Mouse (Mus musculus) kidney, embryonic 14.5 days (tissue): Measurements from ENCODE around the gene Gm28047. TPM values are rescaled to one million over a fixed set of nuclear protein-coding genes. Genes with fewer than 3 reads are reported as not detected.

Experiments used
- ATAC-seq: fragments of 200-750 bp; cut with Nextera tagmentation; 2 replicates; pipeline ENCODE4 v1.8.0; 2017; ENCODE audit warnings: moderate number of reproducible peaks, mild to moderate bottlenecking, moderate TSS enrichment, moderate library complexity; ENCODE audit not compliant: low FRiP score, low TSS enrichment
- H3K27ac ChIP-seq: fragments of 300-500 bp; sonication (generic); 2 replicates; pipeline ENCODE4 v1.5.1; 2014; ENCODE audit warnings: low read depth, mild to moderate bottlenecking, low read length, moderate library complexity, mixed read lengths
- H3K27me3 ChIP-seq: fragments of 300-500 bp; sonication (generic); 2 replicates; pipeline ENCODE4 v1.6.1; 2014; ENCODE audit warnings: mild to moderate bottlenecking, low read length; ENCODE audit not compliant: control insufficient read depth, insufficient read depth
- H3K36me3 ChIP-seq: fragments of 300-500 bp; sonication (generic); 2 replicates; pipeline ENCODE4 v1.6.1; 2014; ENCODE audit warnings: low read length, mixed read lengths; ENCODE audit not compliant: control insufficient read depth, insufficient read depth
- H3K4me1 ChIP-seq: fragments of 300-500 bp; sonication (generic); 2 replicates; pipeline ENCODE4 v1.6.1; 2014; ENCODE audit warnings: low read length, mixed read lengths; ENCODE audit not compliant: control insufficient read depth, insufficient read depth
- H3K4me2 ChIP-seq: fragments of 300-500 bp; sonication (generic); replicated peaks from 2 replicates; pipeline ENCODE4 v1.6.1; 2014; ENCODE audit warnings: low read depth, mild to moderate bottlenecking, low read length
- H3K4me3 ChIP-seq: fragments of 300-500 bp; sonication (generic); 2 replicates; pipeline ENCODE4 v1.5.1; 2014; ENCODE audit warnings: mild to moderate bottlenecking, low read length
- H3K9ac ChIP-seq: fragments of 300-500 bp; sonication (generic); 2 replicates; pipeline ENCODE4 v1.6.1; 2014; ENCODE audit warnings: low read depth, mild to moderate bottlenecking, low read length, moderate library complexity
- H3K9me3 ChIP-seq: fragments of 300-500 bp; sonication (generic); 2 replicates; pipeline ENCODE4 v1.6.1; 2016; ENCODE audit warnings: low read length; ENCODE audit not compliant: control insufficient read depth
- WGBS: fragments of 180-500 bp; shearing (Covaris S2); extraction: QIAGEN DNeasy Blood & Tissue Kit; methylation state at CpG from one replicate; pipeline ENCODE4 v1.1.7; 2014; 5-methylcytosine and 5-hydroxymethylcytosine counted together
- microRNA counts: library from miRNA; unstranded; fragments of <30 nt; microRNA quantifications from one replicate; lab custom pipeline; 2017
- microRNA-seq: library from miRNA; unstranded; fragments of <30 nt; microRNA quantifications from one replicate; pipeline ENCODE4, GENCODE M21; 2016
- polyA plus RNA-seq: library from polyadenylated mRNA; unstranded; fragments of >200 nt; fragmentation: Nextera tagmentation; extraction: Ambion mirVana; gene quantifications from 2 replicates; pipeline ENCODE4 v1.2.1, GENCODE M21; 2014

Gm28047 gene
- polyA plus RNA-seq, 1 experiment from 2014 or later = not detected

GRCm38 (mm10) chr15:102487664-102488063 is 137.2 kb downstream of the Gm28047 start:
- H3K4me3 ChIP-seq = no peak overlapping the region
- peaks cover 94% of the 10 kb centered on the region for H3K36me3 ChIP-seq
- no peak for ATAC-seq
- 85% methylated on average over 1 of the region's 1 CpGs for WGBS
- no peaks in the 10 kb centered on the region for H3K4me1 ChIP-seq
- H3K27ac ChIP-seq = no peak overlapping the region
- no peaks in the 10 kb centered on the region for H3K9me3 ChIP-seq
- no peaks in the 10 kb centered on the region for H3K27me3 ChIP-seq
- no peak overlapping the region for H3K9ac ChIP-seq
- H3K4me2 ChIP-seq = no peak overlapping the region

GRCm38 (mm10) chr15:102485853-102486252 is 139.0 kb downstream of the Gm28047 start:
- peaks cover 95% of the 10 kb centered on the region for H3K36me3 ChIP-seq
- no peak overlapping the region for H3K27ac ChIP-seq
- no peaks in the 10 kb centered on the region for H3K4me1 ChIP-seq
- no peaks in the 10 kb centered on the region for H3K9me3 ChIP-seq
- H3K4me2 ChIP-seq = no peak overlapping the region
- 91% methylated on average over 12 of the region's 12 CpGs for WGBS
- H3K4me3 ChIP-seq = no peak overlapping the region
- ATAC-seq = 0 out of 2 replicates have a peak, but pooled peaks have one; percentile 35
- H3K27me3 ChIP-seq = no peaks in the 10 kb centered on the region
- H3K9ac ChIP-seq = no peak overlapping the region

GRCm38 (mm10) chr15:102483136-102483535 is 141.7 kb downstream of the Gm28047 start:
- Histone ChIP-seq H3K4me2 (no peak overlapping the region), H3K27ac (no peak overlapping the region), H3K9me3 (no peaks in the 10 kb centered on the region), H3K9ac (no peak overlapping the region), H3K36me3 (peaks cover 93% of the 10 kb centered on the region), H3K27me3 (no peaks in the 10 kb centered on the region), H3K4me1 (no peaks in the 10 kb centered on the region), H3K4me3 (no peak overlapping the region)
- no peak for ATAC-seq
- 99% methylated on average over 3 of the region's 3 CpGs for WGBS

- ATAC-seq = no peak
- Histone ChIP-seq H3K4me2 (no peak overlapping the region), H3K27me3 (no peaks in the 10 kb centered on the region), H3K4me3 (no peak overlapping the region), H3K9me3 (no peaks in the 10 kb centered on the region), H3K36me3 (peaks cover 58% of the 10 kb centered on the region), H3K4me1 (peaks cover 11% of the 10 kb centered on the region; the same call in 1 of the 2 replicates), H3K9ac (no peak overlapping the region), H3K27ac (no peak overlapping the region)
- 93% methylated on average over 2 of the region's 2 CpGs for WGBS
Observed at GRCm38 (mm10) chr15:102474520-102474919, 150.3 kb downstream of the Gm28047 start.

MicroRNAs encoded within 50 kb of the gene (microRNA counts, 519-probe panel; counts per million panel counts)
- not detected for microRNA mmu-miR-688 (lab: Ali Mortazavi, UCI)

Small RNA genes lying within 50 kb of the gene (microRNA-seq; reads per million reads assigned to microRNA genes)
- not detected for gene Mir688

Other genes starting within 250 kb of the Gm28047 start
- gene Sp1, start 218.9 kb downstream of the Gm28047 start, polyA plus RNA-seq = 16.5 and 16.8 TPM in 2 replicates
- gene Amhr2, start 179.7 kb downstream of the Gm28047 start, polyA plus RNA-seq = 0.51 and 0.95 TPM in 2 replicates
- gene Prr13, start 166.0 kb downstream of the Gm28047 start, polyA plus RNA-seq = 87.7 and 92.6 TPM in 2 replicates
- gene Pcbp2, start 154.5 kb downstream of the Gm28047 start, polyA plus RNA-seq = 305 and 373 TPM in 2 replicates
- not detected in 2 replicates for gene Gm10337, start 121.3 kb downstream of the Gm28047 start, polyA plus RNA-seq
- 12.2 and 14.8 TPM in 2 replicates for gene Map3k12, start 108.0 kb downstream of the Gm28047 start, polyA plus RNA-seq
- gene Tarbp2, start 106.9 kb downstream of the Gm28047 start, polyA plus RNA-seq = 80.4 and 89.1 TPM in 2 replicates
- 2.7 and 3.5 TPM in 2 replicates for gene Npff, start 100.1 kb downstream of the Gm28047 start, polyA plus RNA-seq
- gene Atf7, start 397 bp upstream of the Gm28047 start, polyA plus RNA-seq = 30.5 and 36.8 TPM in 2 replicates
- 90.0 and 124 TPM in 2 replicates for gene Atp5g2, start 47.3 kb upstream of the Gm28047 start, polyA plus RNA-seq
- gene Calcoco1, start 97.1 kb upstream of the Gm28047 start, polyA plus RNA-seq = 26.1 and 41.3 TPM in 2 replicates